Mouse (Mus musculus): ENCODE measurements at regions not wholly inside any gene's neighbourhood (a gene's known extent, or its start where the extent isn't known, plus 50 kb on each side); places are given as distances from the start of the nearest gene placed in this dataset.
A peak's percentile ranks its signal among the peaks of the same experiment; 100 is the strongest.

DNA sequence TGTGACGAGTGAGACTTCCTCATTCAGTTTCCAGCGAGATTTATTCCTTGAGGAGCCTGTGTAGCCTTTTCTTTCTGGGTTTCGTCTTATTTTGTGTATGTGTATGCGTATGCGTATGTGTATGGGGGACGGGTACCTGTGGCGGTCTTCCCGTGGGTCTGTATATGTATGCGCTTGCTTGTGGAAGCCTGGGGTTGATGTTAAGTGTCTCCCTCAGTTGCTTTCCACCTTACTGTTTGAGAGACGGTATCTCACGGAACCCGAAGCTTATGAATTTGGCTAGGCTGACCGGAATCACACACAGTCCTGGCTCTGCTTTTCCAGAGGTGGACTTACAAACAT lies 87.1 kb downstream of the Ankrd50 start:
- DNase-seq (ENCODE audit: low spot score) = no peak

DNA sequence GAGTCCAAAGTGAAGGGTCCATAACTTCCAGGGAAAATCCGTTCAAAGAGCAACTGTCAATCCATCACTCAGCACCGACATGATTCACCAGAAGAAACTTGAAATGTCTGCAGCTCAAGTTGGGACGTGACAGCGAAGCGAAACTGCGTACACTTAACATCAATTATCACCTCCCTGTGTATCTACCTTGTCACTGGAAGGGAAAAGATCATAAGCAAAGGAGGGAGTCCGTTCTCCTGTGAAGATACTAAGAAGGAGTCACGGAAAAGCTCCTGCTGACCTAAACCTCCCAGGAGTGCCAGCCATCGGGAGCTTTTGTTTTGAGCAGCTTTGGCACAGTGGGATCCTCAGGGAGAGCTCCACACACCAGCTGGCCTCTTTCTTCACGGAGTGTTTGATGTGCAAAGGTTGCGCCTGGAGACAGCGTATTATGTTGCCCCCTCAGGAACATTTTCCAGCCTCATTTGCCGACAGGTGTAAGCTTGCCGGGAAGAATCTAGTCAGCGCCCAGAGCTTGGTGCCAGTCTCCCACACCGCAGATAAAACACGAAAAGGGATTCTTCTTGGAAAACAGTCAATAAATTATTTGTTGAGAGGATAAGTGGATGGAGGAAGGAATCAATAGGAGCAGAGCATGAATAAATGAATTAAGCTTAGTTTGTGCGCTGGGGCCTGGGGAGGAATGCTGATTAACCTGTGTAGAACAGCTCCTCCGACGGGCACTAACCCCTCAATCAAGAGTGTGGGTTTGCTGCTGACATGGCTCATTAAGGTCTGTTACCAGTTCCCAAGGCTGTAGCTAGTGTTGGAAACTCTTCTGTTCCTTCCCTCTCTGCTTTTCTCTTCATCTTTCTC lies 87.7 kb downstream of the Ankrd50 start:
- no peak for DNase-seq (ENCODE audit: low spot score)

DNA sequence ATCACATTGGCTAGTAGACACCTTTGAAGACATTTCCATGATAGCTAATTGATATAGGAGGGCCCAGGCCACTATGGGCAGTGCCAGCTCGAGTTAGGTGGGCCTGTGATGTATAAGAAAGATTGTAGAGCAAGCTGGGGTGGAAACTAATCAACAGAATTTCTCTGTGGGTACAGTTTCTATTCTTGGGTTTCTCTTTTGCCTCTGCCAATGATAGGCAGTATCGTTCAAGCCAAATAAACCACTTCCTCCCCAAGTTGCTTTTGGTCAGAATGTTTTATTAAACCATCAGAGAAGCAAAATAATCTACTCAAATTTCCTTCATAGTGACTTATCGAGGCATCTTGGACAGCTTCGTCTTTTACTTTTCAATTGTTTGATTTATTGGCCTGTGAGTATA lies 90.3 kb downstream of the Ankrd50 start:
- DNase-seq (ENCODE audit: low spot score) = no peak

DNA sequence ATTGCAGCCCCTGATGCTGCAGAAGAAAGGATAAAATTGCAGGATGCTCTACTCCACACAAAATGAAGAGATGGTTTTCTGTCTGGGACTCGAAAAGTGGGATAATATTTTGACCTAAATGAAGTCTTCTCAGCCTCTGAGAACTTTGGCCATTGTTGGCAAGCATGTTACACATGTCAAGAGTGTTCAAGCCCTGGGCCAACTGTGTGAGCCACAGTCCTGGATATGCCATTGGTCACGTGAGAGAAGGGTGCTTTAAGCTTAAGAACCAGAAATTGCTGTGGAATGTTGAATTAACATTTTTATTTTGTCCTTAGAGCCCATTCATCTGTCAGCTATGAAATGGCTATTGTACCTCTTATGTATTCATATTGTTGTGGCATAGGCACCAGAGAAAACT lies 95.0 kb downstream of the Ankrd50 start:
- no peak for DNase-seq (ENCODE audit: low spot score)

DNA sequence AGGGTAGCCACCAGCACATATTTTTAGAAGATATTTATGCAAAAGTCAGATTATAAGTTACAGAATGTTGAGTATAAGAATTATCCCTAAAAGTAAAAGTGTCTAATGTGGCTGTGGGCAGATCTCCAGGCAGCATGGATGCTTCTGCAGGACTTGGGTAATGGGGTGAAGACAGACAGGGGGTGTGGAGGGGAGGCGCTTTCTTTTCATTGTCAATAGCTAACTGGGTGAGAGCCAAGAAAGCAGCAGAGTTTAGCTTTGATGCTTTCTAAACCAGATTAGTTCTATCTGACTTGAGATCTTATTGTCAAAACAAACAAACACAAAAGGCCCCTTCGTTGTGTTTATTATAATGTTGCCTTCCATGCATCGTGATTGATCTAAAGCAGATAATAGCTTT lies 95.7 kb downstream of the Ankrd50 start:
- no peak for DNase-seq (ENCODE audit: low spot score)

DNA sequence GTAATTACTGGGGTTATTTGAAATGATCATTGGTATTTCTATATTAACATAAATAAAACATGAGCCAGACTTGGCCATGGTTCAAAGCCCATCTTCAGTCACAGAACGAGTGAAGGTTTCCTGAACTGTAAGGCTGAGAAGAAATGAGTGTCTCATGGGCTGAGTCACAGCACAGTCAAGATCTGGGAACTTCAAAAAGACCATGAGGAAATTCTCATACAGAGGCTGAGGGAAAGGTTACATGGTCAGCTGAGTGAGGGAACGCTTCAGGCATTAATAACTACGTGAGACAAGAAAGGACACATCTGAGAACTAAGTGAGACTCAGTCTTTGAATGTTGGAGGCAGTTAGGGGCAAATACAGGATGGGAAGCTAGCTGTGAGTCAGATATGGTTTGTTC lies 101.9 kb downstream of the Ankrd50 start:
- no peak for DNase-seq (ENCODE audit: low spot score)

DNA sequence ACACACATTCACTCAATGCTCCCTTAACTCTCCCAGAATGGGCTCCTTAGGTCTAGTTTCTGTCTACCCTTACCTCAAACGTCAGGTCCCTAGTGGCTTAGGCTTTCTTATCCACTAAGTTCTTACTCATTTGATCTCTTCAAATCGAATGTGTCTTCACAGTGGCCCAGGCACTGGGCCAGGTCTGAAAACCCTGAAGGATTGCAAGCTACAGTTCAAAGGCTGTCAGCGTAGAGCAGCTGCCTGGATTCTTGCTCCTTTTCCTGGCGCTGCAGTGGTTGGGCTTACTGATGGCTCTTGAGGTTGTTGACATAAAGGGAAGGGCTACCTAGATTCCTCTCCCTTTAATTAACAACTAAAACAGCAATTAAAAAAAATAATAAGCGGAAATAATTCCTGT lies 103.0 kb downstream of the Ankrd50 start:
- DNase-seq (ENCODE audit: low spot score) = no peak

DNA sequence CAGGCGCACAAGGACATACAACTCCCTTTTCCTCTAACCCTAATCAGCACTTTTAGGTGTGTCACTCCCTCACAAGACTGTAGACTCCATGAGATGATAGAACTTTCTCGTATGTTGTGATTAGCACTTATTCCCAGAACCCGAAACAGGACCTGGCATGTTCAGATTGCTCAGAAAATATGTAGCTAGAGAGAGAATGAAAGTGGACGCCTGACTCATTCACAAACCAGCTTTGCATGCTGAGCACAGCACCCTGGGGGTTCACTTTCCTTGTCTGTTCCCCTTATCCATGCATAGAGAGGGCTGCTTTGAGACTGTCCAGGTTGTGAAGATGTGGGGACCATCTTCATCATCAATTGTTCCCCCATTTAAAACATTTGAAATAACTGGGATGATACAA lies 111.0 kb downstream of the Ankrd50 start:
- DNase-seq (ENCODE audit: low spot score) = no peak

DNA sequence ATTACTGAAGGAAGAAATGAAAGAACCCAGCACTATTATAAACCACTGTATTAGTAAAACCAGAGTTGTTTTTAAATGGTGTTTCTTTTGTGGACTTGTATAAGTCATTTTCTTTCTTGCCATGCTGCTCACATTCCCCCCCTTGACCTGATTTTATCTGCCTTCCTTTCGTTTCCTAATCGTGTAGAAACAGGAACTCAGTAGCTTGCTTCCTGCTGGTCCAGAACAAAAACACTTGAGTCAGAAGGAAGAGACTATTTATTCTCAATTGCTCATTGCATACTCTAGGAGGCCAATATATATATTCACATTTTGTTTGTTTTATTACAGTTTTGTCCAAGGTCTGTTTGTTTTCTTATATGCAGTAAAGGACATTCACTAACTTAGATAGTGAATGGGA lies 112.9 kb downstream of the Ankrd50 start:
- DNase-seq (ENCODE audit: low spot score) = no peak

DNA sequence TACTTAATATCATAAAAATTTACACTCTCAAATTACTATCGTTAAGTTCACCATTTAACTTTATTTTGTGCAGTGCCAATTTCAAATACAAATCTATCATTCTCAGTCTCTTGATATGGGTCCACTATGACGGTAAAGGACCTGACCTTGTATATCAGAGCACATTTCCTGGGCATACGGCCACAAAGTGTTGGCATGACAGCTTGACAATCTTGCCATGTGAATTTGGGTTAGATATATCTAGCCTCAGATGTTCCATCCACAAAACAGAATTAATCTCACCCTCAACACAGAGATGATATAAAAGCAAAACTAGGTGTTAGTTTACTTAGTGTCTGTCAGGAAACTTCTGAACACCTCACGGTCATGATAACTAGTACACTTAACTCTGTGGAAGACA lies 120.8 kb downstream of the Ankrd50 start:
- no peak for DNase-seq (ENCODE audit: low spot score)

DNA sequence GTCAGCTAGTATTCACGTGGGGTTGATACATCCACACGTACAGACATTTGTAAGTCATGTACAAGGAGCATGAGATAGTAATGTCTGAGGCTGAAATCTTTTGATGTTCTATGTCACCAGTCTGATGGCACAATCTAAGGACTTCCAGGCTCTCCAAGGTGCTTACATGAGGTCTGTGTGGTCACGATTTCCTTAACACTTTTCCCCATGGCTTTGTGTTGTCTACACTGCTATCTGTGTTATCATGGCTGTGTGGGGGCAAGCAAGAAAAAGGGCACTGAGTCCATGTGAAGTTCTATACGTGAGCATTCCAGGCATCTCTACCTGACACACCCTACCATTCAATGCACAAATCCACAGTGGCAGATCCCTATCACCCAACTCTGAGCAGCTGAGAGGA lies 123.2 kb downstream of the Ankrd50 start:
- no peak for DNase-seq (ENCODE audit: low spot score)

DNA sequence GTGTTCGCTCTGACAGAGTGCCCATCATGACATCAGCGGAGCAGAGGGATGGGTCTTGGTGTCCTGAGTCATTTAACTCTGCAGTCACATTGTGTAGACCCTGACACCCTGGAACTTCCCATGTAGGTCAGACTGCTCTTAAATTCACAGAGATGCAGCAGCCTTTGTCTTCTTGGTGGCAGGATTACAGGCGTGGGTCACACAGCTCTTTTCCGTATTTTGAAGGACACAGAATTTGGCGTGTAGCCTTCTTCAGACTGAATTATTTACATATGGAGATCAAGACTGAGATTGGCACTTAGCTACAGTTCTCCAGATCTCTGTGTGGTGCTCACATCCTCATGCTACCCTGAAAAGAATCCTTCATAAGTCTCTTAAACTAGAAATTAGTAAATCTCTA lies 123.7 kb downstream of the Ankrd50 start:
- no peak for DNase-seq (ENCODE audit: low spot score)

DNA sequence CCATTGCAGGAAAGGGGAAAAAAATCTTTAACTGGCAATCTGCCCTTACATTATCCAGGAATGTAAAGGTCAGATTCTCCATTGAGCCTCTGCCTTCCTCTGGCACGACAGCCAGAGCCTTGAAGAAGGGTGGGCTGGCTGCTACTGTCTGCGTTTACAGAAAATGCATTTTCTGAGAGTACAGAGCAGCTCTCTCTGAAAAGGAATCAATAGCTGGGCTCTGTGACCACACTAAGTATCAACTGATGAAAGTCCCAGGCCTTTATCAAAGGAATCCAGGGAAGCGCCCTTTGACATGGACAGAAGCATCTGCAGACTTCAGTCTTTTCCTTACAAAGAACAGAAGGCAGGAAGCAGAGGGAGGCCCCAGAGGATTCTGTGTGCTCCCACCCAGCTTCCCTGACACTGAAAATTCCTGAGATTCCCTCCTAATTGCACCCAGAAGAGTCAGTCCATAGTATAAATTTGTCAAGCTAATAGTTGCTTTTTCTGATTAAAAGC lies 124.2 kb downstream of the Ankrd50 start:
- no peak for DNase-seq (ENCODE audit: low spot score)

DNA sequence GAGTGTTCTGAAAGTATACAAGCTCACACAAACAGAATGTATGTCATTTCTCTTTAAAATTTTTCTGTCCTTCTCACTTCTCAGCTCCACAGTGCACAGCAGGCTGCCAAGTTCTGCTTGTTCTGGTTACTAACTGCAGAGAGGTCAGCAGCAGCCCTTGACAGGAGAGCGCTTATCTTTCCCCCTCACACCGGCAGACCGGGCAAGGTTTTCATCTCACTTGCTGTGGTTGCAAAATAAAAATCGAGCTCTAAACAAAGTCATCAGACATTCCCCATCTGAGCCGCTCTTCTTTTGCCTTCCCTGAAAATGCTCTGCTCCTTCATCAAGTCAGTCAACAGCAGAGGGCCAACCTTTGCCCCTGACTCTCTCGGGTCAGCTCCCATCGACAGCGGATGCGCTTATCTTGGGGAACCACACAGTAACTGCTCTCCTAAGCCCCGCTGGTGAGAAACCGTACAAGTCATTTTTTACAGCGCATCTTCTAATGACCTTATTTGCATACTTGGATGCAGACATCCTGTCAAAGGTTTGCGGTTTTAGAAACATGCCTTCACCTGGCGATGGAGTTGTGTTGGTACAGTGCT lies 126.6 kb downstream of the Ankrd50 start:
- no peak for DNase-seq (ENCODE audit: low spot score)

DNA sequence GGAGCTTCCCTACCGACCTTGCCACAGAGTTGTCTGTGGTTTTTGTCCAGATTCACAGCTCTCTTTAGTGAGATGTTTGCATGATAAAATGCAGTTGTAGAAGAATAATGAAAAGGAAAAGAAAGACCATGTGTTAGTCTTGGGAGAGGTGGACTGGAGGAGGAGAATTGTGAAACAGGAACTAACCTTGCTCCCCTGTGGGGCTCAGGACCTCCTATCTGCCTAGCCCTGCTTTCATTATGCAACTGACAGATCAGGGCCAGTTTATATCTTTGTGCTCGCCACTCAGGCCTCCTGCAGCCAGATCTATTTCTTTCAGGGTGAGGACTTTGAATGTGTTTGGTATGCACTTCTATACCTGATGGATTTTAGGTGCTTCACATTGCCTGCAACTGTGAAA lies 140.4 kb downstream of the Ankrd50 start:
- DNase-seq (ENCODE audit: low spot score) = no peak

DNA sequence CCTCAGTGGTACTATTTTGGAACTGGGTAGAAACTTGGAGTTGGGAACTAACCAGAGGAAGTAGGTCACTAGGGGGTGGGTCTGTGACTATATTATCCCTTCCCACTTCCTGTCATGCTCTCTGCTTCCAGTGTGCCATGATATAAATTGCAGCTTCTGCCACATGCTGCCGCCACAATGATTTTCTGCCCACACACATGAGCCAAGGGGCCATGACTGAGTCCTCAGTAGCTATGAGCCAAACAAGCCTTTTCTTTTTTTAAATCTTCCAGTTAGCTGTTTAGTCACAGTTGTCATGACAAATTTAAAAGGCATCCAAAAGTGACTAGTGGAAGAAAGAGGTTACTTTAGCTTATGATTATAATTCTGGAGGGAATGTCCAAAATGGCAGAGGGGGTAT lies 143.0 kb downstream of the Ankrd50 start:
- DNase-seq (ENCODE audit: low spot score) = no peak

DNA sequence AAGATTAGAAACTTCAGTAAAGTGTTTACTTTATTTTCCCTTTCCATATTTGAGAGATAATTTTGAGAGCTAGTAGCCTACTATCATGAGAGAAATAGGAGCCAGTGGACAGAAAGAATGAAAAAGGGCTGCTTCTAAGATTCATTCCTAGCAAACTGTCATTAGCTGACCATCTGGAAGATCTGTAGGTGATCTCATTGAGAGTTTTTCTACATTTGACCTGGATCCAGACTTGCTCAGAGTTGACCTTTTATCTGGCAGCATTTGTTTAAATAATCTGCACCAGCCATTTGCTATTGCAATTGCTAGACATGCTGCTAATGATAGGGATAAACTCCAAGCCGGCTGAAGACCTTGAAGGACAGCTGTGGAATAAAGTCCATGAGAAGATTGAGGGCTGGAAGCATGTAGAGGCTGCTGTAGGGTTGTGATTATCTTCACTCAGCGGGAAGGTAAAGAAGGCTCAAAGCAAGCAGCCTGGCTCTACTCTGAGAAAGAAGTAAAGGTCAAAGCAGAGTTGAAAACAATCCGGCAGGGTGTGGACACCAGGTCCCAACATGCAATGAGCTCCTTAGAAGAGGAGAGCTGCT lies 151.2 kb downstream of the Ankrd50 start:
- no peak for DNase-seq (ENCODE audit: low spot score)

DNA sequence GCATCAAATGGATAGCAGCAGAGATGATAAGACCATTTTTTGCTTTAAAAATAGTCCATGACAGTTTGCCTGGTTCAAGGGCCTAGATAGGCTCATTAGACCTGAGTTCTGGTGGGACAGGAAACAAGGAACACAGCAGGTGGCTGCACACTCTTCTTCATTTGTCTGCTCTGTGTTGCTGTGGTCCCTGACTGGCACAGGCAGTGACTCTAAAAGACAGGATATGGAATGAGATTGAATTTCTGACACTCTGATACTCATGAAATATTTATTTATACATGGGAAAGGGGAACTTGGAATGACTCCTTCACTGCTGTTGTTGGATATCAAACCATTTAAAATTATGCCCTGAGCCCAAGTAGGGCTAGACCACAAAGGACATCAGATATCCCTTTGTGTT lies 153.5 kb downstream of the Ankrd50 start:
- DNase-seq (ENCODE audit: low spot score) = no peak

DNA sequence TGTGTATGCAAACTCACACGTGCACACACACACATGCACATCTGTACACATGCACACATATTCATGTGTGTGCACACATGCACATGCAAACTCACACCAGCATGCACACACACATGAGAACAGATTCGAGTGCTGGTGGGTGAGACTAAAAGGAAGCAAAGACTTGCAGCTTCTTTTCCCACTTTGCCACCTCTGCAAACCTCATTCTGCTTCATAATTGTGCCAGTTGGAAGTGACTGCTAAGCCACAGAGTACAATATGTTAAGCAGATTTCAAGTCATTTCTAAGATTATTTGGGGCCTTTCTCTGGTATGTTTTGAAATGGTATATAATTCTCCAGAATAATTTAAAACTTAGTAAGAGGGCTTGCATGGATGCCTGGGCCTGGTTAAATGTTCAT lies 157.4 kb downstream of the Ankrd50 start:
- DNase-seq (ENCODE audit: low spot score) = no peak

DNA sequence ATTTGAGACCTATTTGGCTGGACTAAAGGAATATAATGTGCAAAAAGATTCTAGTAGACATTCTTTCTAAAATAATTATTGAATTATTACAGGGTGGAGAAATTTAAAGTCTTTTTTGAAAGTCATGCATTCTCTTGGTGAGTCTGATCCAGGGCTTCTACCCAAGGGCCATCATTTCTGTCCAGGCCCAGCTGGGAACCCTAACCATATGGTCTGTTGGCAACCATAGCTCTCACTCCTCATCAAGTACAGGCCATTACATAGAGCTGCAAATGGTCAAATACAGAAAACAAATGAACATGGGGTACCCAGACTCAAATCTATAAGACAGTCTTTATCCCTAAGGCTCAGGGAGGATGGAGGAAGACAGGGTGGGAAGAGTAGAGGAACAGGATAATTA lies 158.4 kb downstream of the Ankrd50 start:
- no peak for DNase-seq (ENCODE audit: low spot score)

DNA sequence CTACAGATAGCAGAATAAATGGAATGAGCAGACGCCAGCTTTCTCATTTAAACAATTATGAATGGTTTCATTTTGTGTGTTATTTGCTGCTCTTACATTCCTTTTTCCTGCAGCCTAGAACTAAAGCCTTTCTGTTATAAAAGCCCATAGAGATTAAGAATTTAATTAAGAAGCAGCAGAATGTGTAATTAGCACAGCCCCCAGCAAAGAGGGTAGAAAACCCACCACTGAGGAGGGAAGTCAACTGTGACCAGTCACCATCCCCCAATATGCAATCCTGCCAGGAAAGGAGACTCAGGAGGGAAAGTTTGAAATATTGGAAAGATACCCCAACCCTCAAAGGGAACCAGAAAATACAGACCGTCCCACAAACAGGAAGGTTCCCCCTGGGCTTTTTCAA lies 160.0 kb downstream of the Ankrd50 start:
- DNase-seq (ENCODE audit: low spot score) = no peak

DNA sequence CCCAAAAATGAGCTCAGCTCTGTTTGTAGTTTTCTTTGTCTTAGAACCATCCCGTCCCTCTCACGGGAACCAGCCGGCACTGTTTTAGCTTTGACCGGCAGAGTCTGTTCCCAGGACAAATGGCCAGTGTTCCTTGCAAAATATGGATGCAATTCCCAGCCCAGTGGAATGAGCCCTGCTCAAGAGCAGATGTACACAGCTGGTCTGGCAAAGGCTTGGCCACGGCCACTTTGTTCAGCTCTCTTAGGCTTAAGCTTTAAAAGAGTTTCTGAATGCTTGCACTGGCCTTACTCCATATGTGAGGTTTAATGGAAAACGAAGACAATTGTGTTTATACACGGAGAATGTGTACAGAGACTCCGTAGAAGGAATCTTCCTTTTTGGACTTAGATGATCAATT lies 162.2 kb downstream of the Ankrd50 start:
- DNase-seq (ENCODE audit: low spot score) = peak; percentile 47

DNA sequence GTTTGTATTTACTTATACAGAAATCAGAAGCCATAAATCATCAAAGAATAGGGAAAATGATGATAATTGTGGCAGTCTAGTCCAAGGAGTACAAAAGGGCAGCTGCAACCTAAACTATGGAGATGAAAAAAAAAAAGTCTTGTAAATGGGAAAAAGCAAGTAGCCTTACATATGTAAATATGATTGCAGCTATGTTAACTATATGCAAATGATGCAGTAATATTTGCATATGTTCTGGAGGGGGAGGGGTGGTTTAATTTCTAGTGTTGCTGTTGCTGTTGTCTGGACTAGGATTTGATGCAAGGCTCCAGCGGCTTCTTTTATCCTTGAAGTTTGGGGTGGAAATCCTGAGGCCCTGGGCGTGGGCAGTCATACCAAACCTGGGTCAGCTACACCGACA lies 163.0 kb downstream of the Ankrd50 start:
- DNase-seq (ENCODE audit: low spot score) = no peak

Data from gastrocnemius, adult 18-20 months (tissue).